19 mouse cellular contexts compared by ENCODE assay signal in genomic region chr7:73560811-73561210, GRCm38 (mm10). TPM values are rescaled to one million over a fixed set of nuclear protein-coding genes. Genes with fewer than 3 reads are reported as not detected.
A peak's percentile ranks its signal among the peaks of the same experiment; 100 is the strongest.
DNase-seq lines count a peak whose midpoint lies in the region; ATAC-seq and TF ChIP-seq lines count a peak whose summit lies in the region.
"Had no signal": no experiment of that assay in that cellular context is flagged by ENCODE, and none has a peak within 500 bp of the region (broad histone marks: within the 10 kb centered on the region; RNA-seq: fewer than 3 reads in every experiment).

No protein-coding gene starts in this region.

- TF ChIP-seq CTCF in intestine, postnatal 0 days (IDR thresholded peaks at IDR 0.05; ENCODE audit: low read depth), result no peak
- no peak for TF ChIP-seq CTCF in ES-Bruce4 (IDR thresholded peaks at IDR 0.05; ENCODE audit: low read depth, low read length)

- peak overlapping the region; percentile 37; the same call in 1 of the 2 replicates for H3K27ac ChIP-seq in intestine, postnatal 0 days (ENCODE audit: low read depth, low read length)
- no peak overlapping the region for H3K27ac ChIP-seq in intestine, embryonic 16.5 days (ENCODE audit: low read length)
- peak overlapping the region; percentile 68; the same call in 1 of the 2 replicates for H3K27ac ChIP-seq in ES-Bruce4 (ENCODE audit: insufficient read depth, low read length)
- H3K27ac ChIP-seq: embryonic facial prominence, embryonic 12.5 days; forebrain, embryonic 13.5 days; forebrain, embryonic 15.5 days had no signal

- WGBS in intestine, postnatal 0 days, result 93% methylated on average over 6 of the region's 6 CpGs
- WGBS in intestine, embryonic 16.5 days, result 88% methylated on average over 6 of the region's 6 CpGs

- TF ChIP-seq POLR2A in ES-Bruce4 (IDR thresholded peaks at IDR 0.05; ENCODE audit: insufficient read depth, low read length), result no peak

- H3K4me3 ChIP-seq in intestine, postnatal 0 days (ENCODE audit: low read depth, low read length), result no peak overlapping the region
- H3K4me3 ChIP-seq in intestine, embryonic 16.5 days (ENCODE audit: low read length), result no peak overlapping the region
- H3K4me3 ChIP-seq in ES-Bruce4 (ENCODE audit: low read depth, low read length), result no peak overlapping the region
- H3K4me3 ChIP-seq: embryonic facial prominence, embryonic 12.5 days; forebrain, embryonic 13.5 days; forebrain, embryonic 15.5 days had no signal

- peak; percentile 0 for DNase-seq in yolk sac, embryonic 10.5 days (ENCODE audit: low spot score)
- no peak for DNase-seq in layer of hippocampus, postnatal 14 days (ENCODE audit: low spot score in 2 of 2)
- DNase-seq in gastrocnemius, postnatal 14 days, result no peak
- DNase-seq: adrenal gland, adult 2 months; adrenal gland, postnatal 10 days; adrenal gland, postnatal 25 days; cerebellum, adult 11-12 months; cerebellum, adult 2 months; cerebellum, adult 9-10 months; cerebellum, postnatal 10 days; cerebellum, postnatal 25 days; forebrain, postnatal 0 days had no signal

- no peak for TF ChIP-seq EP300 in ES-Bruce4 (IDR thresholded peaks at IDR 0.05; ENCODE audit: insufficient read depth, low read depth, low read length)

- H3K36me3 ChIP-seq in intestine, postnatal 0 days (ENCODE audit: control insufficient read depth, insufficient read depth), result no peaks in the 10 kb centered on the region
- no peaks in the 10 kb centered on the region for H3K36me3 ChIP-seq in intestine, embryonic 16.5 days (ENCODE audit: control insufficient read depth, insufficient read depth, low read length)
- H3K36me3 ChIP-seq in ES-Bruce4 (ENCODE audit: control insufficient read depth, insufficient read depth, low read length, poor library complexity, severe bottlenecking), result no peaks in the 10 kb centered on the region
- H3K36me3 ChIP-seq: embryonic facial prominence, embryonic 10.5 days; embryonic facial prominence, embryonic 12.5 days; forebrain, embryonic 15.5 days had no signal

- no peaks in the 10 kb centered on the region for H3K9me3 ChIP-seq in intestine, postnatal 0 days (ENCODE audit: control insufficient read depth)
- no peaks in the 10 kb centered on the region for H3K9me3 ChIP-seq in intestine, embryonic 16.5 days (ENCODE audit: control insufficient read depth, low read length)
- no peaks in the 10 kb centered on the region for H3K9me3 ChIP-seq in ES-Bruce4 (replicated peaks; ENCODE audit: control insufficient read depth, insufficient read depth, low read length, poor library complexity, severe bottlenecking)
- H3K9me3 ChIP-seq: embryonic facial prominence, embryonic 10.5 days; embryonic facial prominence, embryonic 12.5 days; forebrain, embryonic 13.5 days; forebrain, embryonic 15.5 days had no signal

- no peak overlapping the region for H3K4me2 ChIP-seq in intestine, postnatal 0 days (replicated peaks; ENCODE audit: low read depth)
- no peak overlapping the region for H3K4me2 ChIP-seq in intestine, embryonic 16.5 days (ENCODE audit: low read depth, low read length)
- H3K4me2 ChIP-seq: embryonic facial prominence, embryonic 12.5 days; forebrain, embryonic 13.5 days; forebrain, embryonic 15.5 days had no signal

- H3K9ac ChIP-seq in intestine, postnatal 0 days (ENCODE audit: low read depth, low read length), result no peak overlapping the region
- H3K9ac ChIP-seq in intestine, embryonic 16.5 days (ENCODE audit: low read depth, low read length), result no peak overlapping the region
- peak overlapping the region; percentile 72 for H3K9ac ChIP-seq in ES-Bruce4 (ENCODE audit: low read depth, poor library complexity, severe bottlenecking)
- H3K9ac ChIP-seq: embryonic facial prominence, embryonic 12.5 days; forebrain, embryonic 13.5 days; forebrain, embryonic 15.5 days; forebrain, postnatal 0 days had no signal

- 0 out of 2 replicates have a peak, but pooled peaks cover 5% of the 10 kb centered on the region for H3K4me1 ChIP-seq in intestine, postnatal 0 days (replicated peaks; ENCODE audit: control insufficient read depth, insufficient read depth, low read length)
- H3K4me1 ChIP-seq in intestine, embryonic 16.5 days (ENCODE audit: control insufficient read depth, insufficient read depth, low read length), result peaks cover 5% of the 10 kb centered on the region; the same call in 1 of the 2 replicates
- no peaks in the 10 kb centered on the region for H3K4me1 ChIP-seq in ES-Bruce4 (ENCODE audit: control insufficient read depth, insufficient read depth, low read length)

- no peaks in the 10 kb centered on the region for H3K27me3 ChIP-seq in intestine, postnatal 0 days (replicated peaks; ENCODE audit: control insufficient read depth, insufficient read depth, low read length)
- no peaks in the 10 kb centered on the region for H3K27me3 ChIP-seq in intestine, embryonic 16.5 days (replicated peaks; ENCODE audit: control insufficient read depth, insufficient read depth, low read length)
- no peaks in the 10 kb centered on the region; the same call in 1 of the 2 replicates for H3K27me3 ChIP-seq in ES-Bruce4 (ENCODE audit: control insufficient read depth, insufficient read depth, low read length, poor library complexity, severe bottlenecking)
- H3K27me3 ChIP-seq: embryonic facial prominence, embryonic 12.5 days; forebrain, embryonic 13.5 days; forebrain, embryonic 15.5 days had no signal

- intact Hi-C loops in gastrocnemius, postnatal 14 days (cut with DNase I; ENCODE audit: low total_unique reads), result no loop called here

- no peak for ATAC-seq in intestine, postnatal 0 days
- no peak for ATAC-seq in intestine, embryonic 16.5 days
- ATAC-seq: forebrain, embryonic 13.5 days; forebrain, embryonic 15.5 days; forebrain, postnatal 0 days had no signal

RNA-seq across cellular contexts. Expression of gene Chd2, which starts 19.2 kb away (rescaled TPM):
- 19.3 and 25.4 TPM in 2 replicates for polyA plus RNA-seq in intestine, postnatal 0 days (2015; fragmentation: Nextera tagmentation; extraction: Ambion mirVana)
- 40.1 and 41.1 TPM in 2 replicates for polyA plus RNA-seq in intestine, embryonic 16.5 days (2015; fragmentation: Nextera tagmentation; extraction: Ambion mirVana)
- polyA plus RNA-seq in ES-Bruce4 (2011; ENCODE audit: insufficient read depth, insufficient read length, low read depth, missing spikeins), result 103 and 104 TPM in 2 replicates
- total RNA-seq in layer of hippocampus, postnatal 14 days (2021), result 10 to 100 TPM; 47.2 to 49.8 TPM
- total RNA-seq in gastrocnemius, postnatal 14 days (2021), result 10 to 100 TPM; 36.7 to 38.2 TPM
